Mouse (Mus musculus) CH12.LX (cell line): Measurements from ENCODE around the gene Evi5. TPM values are rescaled to one million over a fixed set of nuclear protein-coding genes. Genes with fewer than 3 reads are reported as not detected.

ENCODE experiments used
- DNase-seq: peaks from one replicate; pipeline ENCODE4 v3.0.0-alpha.2; 2013; ENCODE audit errors: extremely low read depth
- H3K27ac ChIP-seq: 2 replicates; pipeline ENCODE4 v1.5.1; 2012; ENCODE audit warnings: low read depth, mild to moderate bottlenecking, control low read depth, moderate library complexity; ENCODE audit not compliant: insufficient read depth
- H3K27me3 ChIP-seq: replicated peaks from 2 replicates; pipeline ENCODE3; 2012; ENCODE audit warnings: inconsistent platforms
- H3K36me3 ChIP-seq, 2 experiments: replicated peaks in 1 of 2; 2 replicates each; pipeline versions ENCODE3 to v1.6.1; 2012; ENCODE audit warnings: inconsistent platforms in 1 of 2, low read length in 1 of 2, mild to moderate bottlenecking in 1 of 2, mixed read lengths in 1 of 2, moderate library complexity in 1 of 2; ENCODE audit not compliant: control insufficient read depth in 1 of 2, insufficient read depth in 1 of 2
- H3K4me1 ChIP-seq, 2 experiments: 2 replicates each; pipeline ENCODE4 v1.6.1; 2012; ENCODE audit warnings: inconsistent platforms in 1 of 2, moderate library complexity in 1 of 2; ENCODE audit not compliant: insufficient read depth in 2 of 2, control insufficient read depth in 1 of 2
- H3K4me2 ChIP-seq: 2 replicates; pipeline ENCODE4 v1.6.1; 2012; ENCODE audit warnings: low read depth, mild to moderate bottlenecking, control low read depth; ENCODE audit not compliant: poor library complexity, insufficient read depth, severe bottlenecking
- H3K4me3 ChIP-seq, 3 experiments: fragments of 150-350 bp in 1 of 3; sonication (generic) in 1 of 3; replicated peaks in 1 of 3; 2 replicates each; pipeline versions ENCODE3 to v1.5.1; 2011 to 2012; ENCODE audit warnings: low read depth in 2 of 3, low read length in 2 of 3, mild to moderate bottlenecking in 2 of 3, moderate library complexity in 2 of 3, control low read depth in 1 of 3, improper control_type of control experiment in 1 of 3, inconsistent platforms in 1 of 3, mixed read lengths in 1 of 3; ENCODE audit not compliant: poor library complexity in 1 of 3
- H3K79me2 ChIP-seq: replicated peaks from 2 replicates; pipeline ENCODE4 v1.6.1; 2012; ENCODE audit warnings: mild to moderate bottlenecking, moderate library complexity; ENCODE audit not compliant: control insufficient read depth, poor library complexity, insufficient read depth, severe bottlenecking; ENCODE audit errors: extremely low read depth
- H3K9ac ChIP-seq: 2 replicates; pipeline ENCODE4 v1.6.1; 2012; ENCODE audit warnings: low read depth, mild to moderate bottlenecking, control low read depth, moderate library complexity; ENCODE audit not compliant: insufficient read depth
- H3K9me3 ChIP-seq: replicated peaks from 2 replicates; pipeline ENCODE3; 2012; ENCODE audit warnings: low read length, inconsistent platforms, mixed read lengths
- BHLHE40 ChIP-seq: IDR thresholded peaks from 2 replicates; pipeline ENCODE4 v1.6.1; 2011; ENCODE audit warnings: mild to moderate bottlenecking, low read depth, low read length, improper control_type of control experiment
- CHD2 ChIP-seq: IDR thresholded peaks from 2 replicates; pipeline ENCODE4 v1.6.1; 2011; ENCODE audit warnings: low read length, improper control_type of control experiment
- E2F4 ChIP-seq: IDR thresholded peaks from 2 replicates; pipeline ENCODE4 v1.6.1; 2011; ENCODE audit warnings: low read depth, low read length, improper control_type of control experiment; ENCODE audit not compliant: insufficient replicate concordance
- EP300 ChIP-seq: IDR thresholded peaks from 2 replicates; pipeline ENCODE4 v1.6.1; 2011; ENCODE audit warnings: low read length, improper control_type of control experiment
- ETS1 ChIP-seq: conservative IDR thresholded peaks from 2 replicates; pipeline ENCODE4 v1.6.1; 2012; ENCODE audit warnings: low read depth, mild to moderate bottlenecking, inconsistent platforms, low read length, improper control_type of control experiment, moderate library complexity
- GABPA ChIP-seq: IDR thresholded peaks from 2 replicates; pipeline ENCODE4 v1.6.1; 2012; ENCODE audit warnings: low read depth, low read length, improper control_type of control experiment, inconsistent platforms; ENCODE audit not compliant: insufficient replicate concordance
- HCFC1 ChIP-seq: IDR thresholded peaks from 2 replicates; pipeline ENCODE4 v1.6.1; 2012; ENCODE audit warnings: low read depth, mild to moderate bottlenecking, inconsistent platforms, low read length, improper control_type of control experiment
- IRF4 ChIP-seq: IDR thresholded peaks from 2 replicates; pipeline ENCODE4 v1.6.1; 2014; ENCODE audit warnings: low read depth, mild to moderate bottlenecking, inconsistent platforms, low read length, improper control_type of control experiment
- JUND ChIP-seq: conservative IDR thresholded peaks from 2 replicates; pipeline ENCODE4 v1.6.1; 2011; ENCODE audit warnings: low read depth, low read length, improper control_type of control experiment
- KAT2A ChIP-seq: IDR thresholded peaks from 2 replicates; pipeline ENCODE4 v1.6.1; 2012; ENCODE audit warnings: low read length, improper control_type of control experiment, inconsistent platforms; ENCODE audit not compliant: insufficient replicate concordance
- MAFK ChIP-seq: IDR thresholded peaks from 2 replicates; pipeline ENCODE4 v1.6.1; 2011; ENCODE audit warnings: low read length, improper control_type of control experiment; ENCODE audit not compliant: insufficient replicate concordance
- MAX ChIP-seq: IDR thresholded peaks from 2 replicates; pipeline ENCODE4 v1.6.1; 2011; ENCODE audit warnings: low read length, improper control_type of control experiment
- MEF2A ChIP-seq: IDR thresholded peaks from 2 replicates; pipeline ENCODE4 v1.6.1; 2014; ENCODE audit warnings: low read depth, mild to moderate bottlenecking, inconsistent platforms, low read length, improper control_type of control experiment, borderline replicate concordance
- NRF1 ChIP-seq: IDR thresholded peaks from 2 replicates; pipeline ENCODE4 v1.6.1; 2014; ENCODE audit warnings: low read depth, mild to moderate bottlenecking, inconsistent platforms, low read length, improper control_type of control experiment, moderate library complexity
- PAX5 ChIP-seq: IDR thresholded peaks from 2 replicates; pipeline ENCODE4 v1.6.1; 2012; ENCODE audit warnings: low read length, inconsistent platforms, mixed read lengths
- POLR2AphosphoS2 ChIP-seq: IDR thresholded peaks from 2 replicates; pipeline ENCODE4 v1.6.1; 2011; ENCODE audit warnings: low read depth, low read length, improper control_type of control experiment
- TBP ChIP-seq: conservative IDR thresholded peaks from 2 replicates; pipeline ENCODE4 v1.6.1; 2011; ENCODE audit warnings: low read depth, low read length, improper control_type of control experiment
- UBTF ChIP-seq: IDR thresholded peaks from 2 replicates; pipeline ENCODE4 v1.6.1; 2012; ENCODE audit warnings: low read depth, mild to moderate bottlenecking, inconsistent platforms, low read length, improper control_type of control experiment, moderate library complexity
- USF1 ChIP-seq: IDR thresholded peaks from 2 replicates; pipeline ENCODE4 v1.6.1; 2014; ENCODE audit warnings: low read depth, mild to moderate bottlenecking, inconsistent platforms, low read length, improper control_type of control experiment
- ZKSCAN1 ChIP-seq: IDR thresholded peaks from 2 replicates; pipeline ENCODE4 v1.6.1; 2012; ENCODE audit warnings: low read depth, inconsistent platforms, low read length, improper control_type of control experiment, borderline replicate concordance
- dilution Hi-C: fragments of 300-500 bp; cut with MboI; formaldehyde crosslinking; loops from 2 replicates; pipeline ENCODE4 v1.14.3; 2020; ENCODE audit warnings: low sequenced_read_pairs; ENCODE audit not compliant: extremely low pct_unique_long_range_greater_than_20kb, extremely low pct_ligation_motif_present
- in situ Hi-C: fragments of 300-500 bp; cut with MboI; formaldehyde crosslinking; loops from 3 replicates; pipeline ENCODE4 v1.14.3; 2019; ENCODE audit warnings: low sequenced_read_pairs, low pct_ligation_motif_present, low pct_unique_long_range_greater_than_20kb, mixed read lengths
- polyA plus RNA-seq: library from polyadenylated mRNA; unstranded; fragments of >175 nt; gene quantifications from 2 replicates; pipeline ENCODE4 v1.2.1, GENCODE M21; 2012; ENCODE audit warnings: low read depth; ENCODE audit not compliant: insufficient read length
- total RNA-seq, 2 experiments: library from RNA; depleted of rRNA; stranded (reverse); fragments of 300-350 nt in 1 of 2; fragments of >200 nt in 1 of 2; gene quantifications; 2 replicates each; pipeline ENCODE4 v1.2.3; 2012 to 2014

Gene Evi5
- 2.9 and 3.8 TPM in 2 replicates for total RNA-seq (2012; rRNA removed)
- 3.2 and 3.4 TPM in 2 replicates for total RNA-seq (2014; rRNA removed)
- 3.5 and 6.3 TPM in 2 replicates for polyA plus RNA-seq

DNA sequence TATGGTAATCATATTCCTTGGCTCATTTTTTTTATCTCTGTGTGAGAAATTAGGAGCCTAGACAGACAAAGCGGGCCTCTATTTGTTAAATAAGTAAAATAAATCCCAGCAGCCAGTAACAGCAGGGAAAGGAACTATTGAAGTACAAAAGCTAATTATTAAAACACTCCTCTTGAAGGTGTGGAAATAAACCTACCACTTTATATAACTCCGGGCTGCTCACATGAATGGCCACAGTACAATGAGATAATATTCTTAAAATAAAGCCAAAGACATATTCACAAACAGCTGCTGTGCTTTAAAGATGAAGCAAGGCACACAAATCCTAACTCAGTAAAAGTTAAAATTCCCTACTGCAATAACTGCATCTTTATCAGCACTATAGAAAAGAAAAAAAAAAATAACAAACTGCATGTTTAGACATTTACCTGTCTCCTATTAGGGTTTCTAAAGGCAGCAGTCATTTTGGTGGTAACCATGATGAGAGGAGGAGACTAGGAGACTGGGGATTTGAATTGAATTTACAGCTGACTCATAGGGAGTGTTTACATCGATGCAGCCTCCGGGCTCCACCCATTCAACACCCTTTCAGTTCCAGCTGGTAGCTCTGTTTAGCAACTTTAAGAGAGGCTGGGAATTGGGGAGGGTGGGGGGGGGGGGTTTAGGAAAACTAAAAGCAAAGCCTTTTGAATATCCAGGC is at the start of gene Evi5:
Gene Evi5 (minus strand): TSS at position 547 of the 700 bp plus-strand sequence.
- Histone ChIP-seq H3K4me2 (peak within 1 kb of the TSS; percentile 9; the same call in 1 of the 2 replicates), H3K27ac (no peak within 1 kb of the TSS), H3K4me3 (no peak within 1 kb of the TSS), H3K4me1 (peaks cover 0 to 11% of the 10 kb centered on the region in 2 experiments; a peak in 2 of 4 replicates), H3K36me3 (no peaks in the 10 kb centered on the region), H3K9me3 (no peaks in the 10 kb centered on the region), H3K27me3 (peaks cover 9% of the 10 kb centered on the region), H3K9ac (no peak within 1 kb of the TSS), H3K79me2 (no peaks in the 10 kb centered on the region)
- in situ Hi-C loops (loop anchor here (25.0 kb wide), 1 partner anchor 262 kb away; no protein-coding TSS in a partner anchor), dilution Hi-C loops (no loop called here)
- TF ChIP-seq TBP (no peak), PAX5 (no peak), ETS1 (no peak), NRF1 (no peak), MEF2A (no peak), EP300 (no peak), JUND (no peak), CHD2 (no peak), KAT2A (no peak), GABPA (no peak), BHLHE40 (no peak), UBTF (no peak)
- DNase-seq, result no peak

DNA sequence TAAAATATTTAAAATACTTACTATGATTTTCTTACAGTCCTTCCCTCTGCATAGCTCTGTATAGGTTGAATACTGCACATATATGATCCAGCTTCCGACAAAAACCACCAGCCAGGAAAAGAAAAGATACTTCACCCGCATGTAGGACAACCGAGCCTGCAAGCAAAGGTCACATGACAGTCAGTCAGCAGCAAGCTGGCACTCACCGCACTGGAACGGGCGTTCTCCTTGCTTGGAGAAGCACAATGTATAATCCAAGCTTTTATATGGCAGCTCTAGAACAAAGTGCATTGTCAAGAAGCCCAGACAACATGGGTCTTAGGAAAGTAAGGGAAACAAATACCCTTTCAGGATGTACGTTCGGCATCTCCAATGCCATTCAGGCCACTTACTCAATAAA is 49.7 kb upstream of the Evi5 start:
- in situ Hi-C loops, result loop anchor here (5.0 to 10.0 kb wide), 2 partner anchors 63 to 240 kb away; partner anchors contain the start of gene Fam69a
- Histone ChIP-seq H3K9ac (no peak overlapping the region), H3K4me3 (no peak overlapping the region), H3K36me3 (peaks cover 0 to 7% of the 10 kb centered on the region in 2 experiments), H3K27ac (no peak overlapping the region), H3K9me3 (no peaks in the 10 kb centered on the region), H3K4me1 (no peaks in the 10 kb centered on the region), H3K79me2 (no peaks in the 10 kb centered on the region), H3K27me3 (no peaks in the 10 kb centered on the region), H3K4me2 (no peak overlapping the region)
- TF ChIP-seq ZKSCAN1 (no peak), MAFK (no peak), E2F4 (no peak), USF1 (no peak), POLR2AphosphoS2 (no peak), KAT2A (no peak), HCFC1 (no peak), MAX (no peak), BHLHE40 (no peak), UBTF (no peak), IRF4 (no peak)
- DNase-seq, result no peak
- dilution Hi-C loops, result no loop called here
